Mouse (Mus musculus) lung, postnatal 36 days (tissue): ENCODE data around the gene Vmn1r163.
"Not testable (repeated sequence)": the region's sequence is repeated elsewhere in the genome, so short reads cannot be mapped to it uniquely, and the experiment has no call there.

Source experiments
- DNase-seq: peaks from one replicate; pipeline ENCODE4 v3.0.0; 2022; ENCODE audit warnings: mixed read lengths

The Vmn1r163 gene

DNA sequence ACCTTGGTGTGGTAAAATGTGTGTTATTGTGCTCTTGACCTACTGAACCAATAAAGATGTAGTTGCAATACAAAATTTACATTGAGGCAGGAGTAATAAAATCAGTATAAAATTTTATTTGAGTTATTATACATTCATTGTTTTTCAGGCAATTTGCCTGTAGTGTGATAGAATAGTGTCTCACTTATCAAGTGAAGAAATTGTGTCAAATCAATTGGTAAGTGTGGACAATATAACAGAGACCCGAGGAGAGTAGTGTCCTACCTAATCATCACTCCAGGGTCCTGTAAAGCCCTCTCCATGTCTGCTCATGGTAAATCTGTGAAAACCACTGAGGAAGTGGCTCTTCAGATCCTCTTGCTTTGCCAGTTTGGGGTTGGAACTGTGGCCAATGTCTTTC lies at the start of gene Vmn1r163:
TSS of gene Vmn1r163 (plus strand) at position 301 of the 400 bp plus-strand sequence.
- DNase-seq, result not testable (repeated sequence)

- DNase-seq, result not testable (repeated sequence)
These were observed 35.5 kb upstream of the Vmn1r163 start, which contains the start of gene Gm4216 for GRCm38 (mm10) chr7:23019823-23020222. Gene Gm4216, minus strand, starts transcription at chr7:23019923.

DNA sequence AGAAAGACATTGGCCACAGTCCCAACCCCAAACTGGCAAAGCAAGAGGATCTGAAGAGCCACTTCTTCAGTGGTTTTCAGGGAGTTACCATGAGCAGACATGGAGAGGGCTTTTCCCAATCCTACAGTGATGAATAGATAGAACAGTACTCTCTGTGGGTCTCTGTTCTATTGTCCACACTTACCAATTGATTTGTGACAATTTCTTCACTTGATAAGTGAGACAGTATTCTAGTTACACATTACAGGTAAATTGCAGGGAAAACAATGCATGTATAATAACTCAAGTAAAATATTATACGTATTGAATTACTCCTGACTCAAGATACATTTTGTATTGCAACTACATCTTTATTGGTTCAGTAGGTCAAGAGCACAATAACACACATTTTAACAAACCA lies 12.0 kb downstream of the Vmn1r163 start, which contains the start of gene Gm8720:
TSS of gene Gm8720 (minus strand) at position 101 of the 400 bp plus-strand sequence.
- DNase-seq, result not testable (repeated sequence)
